22 mouse cellular contexts compared by ENCODE assay signal in the genomic region with DNA sequence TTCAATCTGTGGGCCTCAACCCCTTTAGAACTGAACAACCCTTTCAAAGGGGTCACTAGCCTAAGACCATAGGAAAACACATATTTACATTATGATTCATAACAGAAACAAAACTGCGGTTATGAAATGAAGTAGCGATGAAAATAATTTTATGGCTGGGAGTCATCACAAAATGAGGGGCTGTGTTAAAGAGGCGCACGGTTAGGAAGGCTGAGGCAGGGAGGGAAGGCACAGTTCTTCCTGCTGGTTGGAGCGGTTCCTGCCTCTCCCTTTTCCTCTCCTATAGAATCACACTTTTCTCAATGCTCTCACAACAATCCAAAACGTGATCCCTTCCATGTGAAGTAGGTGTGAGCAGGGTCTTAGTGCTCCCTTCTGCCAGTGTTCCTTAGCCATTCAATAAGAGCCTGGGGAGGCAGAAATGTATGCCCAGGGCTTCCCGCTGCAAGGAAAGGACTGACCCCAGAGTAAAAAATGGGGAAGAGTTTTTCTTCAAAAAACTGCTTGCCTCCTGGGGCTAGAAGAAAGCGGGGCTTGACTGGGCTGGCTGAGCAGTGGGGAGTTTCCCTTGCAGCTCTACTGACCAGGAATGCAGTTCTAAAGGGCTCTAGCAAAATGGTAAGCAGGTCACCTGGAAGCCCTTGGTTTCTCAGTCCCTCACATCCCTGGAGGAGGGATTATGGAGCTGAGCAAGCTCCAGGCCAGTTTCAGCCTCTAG. TPM values are rescaled to one million over a fixed set of nuclear protein-coding genes. Genes with fewer than 3 reads are reported as not detected.
A peak's percentile ranks its signal among the peaks of the same experiment; 100 is the strongest.
DNase-seq lines count a peak whose midpoint lies in the region; ATAC-seq and TF ChIP-seq lines count a peak whose summit lies in the region.
"Had no signal": no experiment of that assay in that cellular context is flagged by ENCODE, and none has a peak within 500 bp of the region (broad histone marks: within the 10 kb centered on the region; RNA-seq: fewer than 3 reads in every experiment).

No protein-coding gene starts in this region.

- TF ChIP-seq CTCF in intestine, postnatal 0 days (IDR thresholded peaks at IDR 0.05; ENCODE audit: low read depth), result no peak
- TF ChIP-seq CTCF in C2C12 (IDR thresholded peaks at IDR 0.05; ENCODE audit: control insufficient read depth, insufficient read depth, insufficient read length), result no peak

- no peak for ATAC-seq in intestine, embryonic 14.5 days (replicated peaks; ENCODE audit: low FRiP score, low TSS enrichment, low read depth)
- ATAC-seq in intestine, postnatal 0 days, result no peak
- ATAC-seq: forebrain, embryonic 16.5 days had no signal

- no peak overlapping the region for H3K9ac ChIP-seq in intestine, embryonic 14.5 days (ENCODE audit: low read length)
- H3K9ac ChIP-seq in intestine, postnatal 0 days (ENCODE audit: low read depth, low read length), result no peak overlapping the region
- H3K9ac ChIP-seq: embryonic facial prominence, embryonic 12.5 days; forebrain, embryonic 12.5 days; heart, embryonic 12.5 days; hindbrain, embryonic 12.5 days had no signal

- 19% methylated on average over 8 of the region's 8 CpGs for WGBS in intestine, embryonic 14.5 days
- WGBS in intestine, postnatal 0 days, result 26% methylated on average over 8 of the region's 8 CpGs
- WGBS in limb, embryonic 10.5 days, result 12% methylated on average over 8 of the region's 8 CpGs

- H3K27ac ChIP-seq in intestine, embryonic 14.5 days (ENCODE audit: low read depth), result no peak overlapping the region
- no peak overlapping the region for H3K27ac ChIP-seq in intestine, postnatal 0 days (ENCODE audit: low read depth, low read length)
- peak overlapping the region; percentile 17; the same call in 1 of the 2 replicates for H3K27ac ChIP-seq in limb, embryonic 10.5 days
- H3K27ac ChIP-seq: embryonic facial prominence, embryonic 12.5 days; forebrain, embryonic 12.5 days; hindbrain, embryonic 12.5 days had no signal

- H3K79me2 ChIP-seq in C2C12 (ENCODE audit: control insufficient read depth, insufficient read depth), result no peaks in the 10 kb centered on the region

- peak; percentile 25 for DNase-seq in embryo, embryonic 10.5 days (ENCODE audit: low spot score)
- no peak for DNase-seq in embryo, embryonic 10 days (ENCODE audit: low spot score)
- DNase-seq in intestine, embryonic 14.5 days (ENCODE audit: low spot score), result peak; percentile 51
- peak; percentile 35 for DNase-seq in limb, embryonic 10.5 days (ENCODE audit: low spot score)
- DNase-seq in urinary bladder, postnatal 36 days (ENCODE audit: low spot score in 2 of 2), result no peak
- no peak for DNase-seq in thymus, postnatal 10 days (ENCODE audit: low spot score in 2 of 2)
- DNase-seq: adrenal gland, postnatal 10 days; B cell, adult 2 months; cerebellum, adult 11 months; cerebellum, adult 8-10 months; cerebellum, postnatal 14 days; gastrocnemius, postnatal 10 days had no signal

- H3K27me3 ChIP-seq in intestine, embryonic 14.5 days (replicated peaks; ENCODE audit: control insufficient read depth, insufficient read depth, low read length), result peaks cover 76% of the 10 kb centered on the region
- H3K27me3 ChIP-seq in intestine, postnatal 0 days (replicated peaks; ENCODE audit: control insufficient read depth, insufficient read depth, low read length), result peaks cover 83% of the 10 kb centered on the region
- H3K27me3 ChIP-seq in C2C12 (ENCODE audit: control insufficient read depth, insufficient read depth, insufficient read length), result no peaks in the 10 kb centered on the region
- H3K27me3 ChIP-seq in limb, embryonic 10.5 days (ENCODE audit: low read depth, poor library complexity, severe bottlenecking), result peaks cover 88% of the 10 kb centered on the region

- no peak overlapping the region for H3ac ChIP-seq in C2C12 (ENCODE audit: control insufficient read depth, insufficient read length, low read depth)

- no peaks in the 10 kb centered on the region for H3K36me3 ChIP-seq in intestine, embryonic 14.5 days (ENCODE audit: control insufficient read depth, insufficient read depth, low read length)
- no peaks in the 10 kb centered on the region for H3K36me3 ChIP-seq in intestine, postnatal 0 days (ENCODE audit: control insufficient read depth, insufficient read depth)
- no peaks in the 10 kb centered on the region for H3K36me3 ChIP-seq in C2C12 (ENCODE audit: control insufficient read depth, insufficient read depth)
- no peaks in the 10 kb centered on the region for H3K36me3 ChIP-seq in limb, embryonic 10.5 days
- H3K36me3 ChIP-seq: embryonic facial prominence, embryonic 12.5 days; forebrain, embryonic 12.5 days; heart, embryonic 12.5 days; hindbrain, embryonic 12.5 days had no signal

- H3K4me1 ChIP-seq in intestine, embryonic 14.5 days (replicated peaks; ENCODE audit: control insufficient read depth, insufficient read depth, low read length), result no peaks in the 10 kb centered on the region
- no peaks in the 10 kb centered on the region for H3K4me1 ChIP-seq in intestine, postnatal 0 days (replicated peaks; ENCODE audit: control insufficient read depth, insufficient read depth, low read length)
- peaks cover 47% of the 10 kb centered on the region for H3K4me1 ChIP-seq in limb, embryonic 10.5 days
- H3K4me1 ChIP-seq: embryonic facial prominence, embryonic 12.5 days; forebrain, embryonic 12.5 days; hindbrain, embryonic 12.5 days had no signal

- no peak overlapping the region for H3K4me2 ChIP-seq in intestine, embryonic 14.5 days (ENCODE audit: low read length)
- no peak overlapping the region for H3K4me2 ChIP-seq in intestine, postnatal 0 days (replicated peaks; ENCODE audit: low read depth)
- H3K4me2 ChIP-seq: embryonic facial prominence, embryonic 12.5 days; forebrain, embryonic 12.5 days; heart, embryonic 12.5 days; hindbrain, embryonic 12.5 days had no signal

- H3K79me3 ChIP-seq in C2C12 (ENCODE audit: low read depth), result no peaks in the 10 kb centered on the region

- no peaks in the 10 kb centered on the region for H3K9me3 ChIP-seq in intestine, embryonic 14.5 days (ENCODE audit: control insufficient read depth, low read length)
- no peaks in the 10 kb centered on the region for H3K9me3 ChIP-seq in intestine, postnatal 0 days (ENCODE audit: control insufficient read depth)
- H3K9me3 ChIP-seq in limb, embryonic 10.5 days (replicated peaks), result no peaks in the 10 kb centered on the region
- H3K9me3 ChIP-seq: embryonic facial prominence, embryonic 12.5 days; forebrain, embryonic 12.5 days; heart, embryonic 12.5 days; hindbrain, embryonic 12.5 days had no signal

- H3K4me3 ChIP-seq in intestine, embryonic 14.5 days (ENCODE audit: low read depth, low read length), result no peak overlapping the region
- no peak overlapping the region for H3K4me3 ChIP-seq in intestine, postnatal 0 days (ENCODE audit: low read depth, low read length)
- no peak overlapping the region for H3K4me3 ChIP-seq in C2C12 (ENCODE audit: insufficient read depth, poor library complexity, severe bottlenecking)
- H3K4me3 ChIP-seq in limb, embryonic 10.5 days, result no peak overlapping the region
- H3K4me3 ChIP-seq: embryonic facial prominence, embryonic 12.5 days; forebrain, embryonic 12.5 days; heart, embryonic 12.5 days; hindbrain, embryonic 12.5 days had no signal

TF ChIP-seq in C2C12, 6 proteins besides CTCF, POLR2A, EP300 and RAD21:
- TF ChIP-seq FOSL1 (IDR thresholded peaks at IDR 0.05; ENCODE audit: insufficient read depth, low read length, poor library complexity, severe bottlenecking), result no peak
- TF ChIP-seq MYOD1 (IDR thresholded peaks at IDR 0.05; ENCODE audit: control insufficient read depth, insufficient read length, low read depth), result peak; percentile 4

RNA-seq across cellular contexts. Expression of gene Hoxa13, which starts 15.0 kb away (rescaled TPM):
- 0.35 and 0.39 TPM in 2 replicates for polyA plus RNA-seq in intestine, embryonic 14.5 days (2014; fragmentation: Nextera tagmentation; extraction: Ambion mirVana)
- polyA plus RNA-seq in intestine, postnatal 0 days (2015; fragmentation: Nextera tagmentation; extraction: Ambion mirVana), result not detected in 2 replicates
- 0.77 TPM for polyA plus RNA-seq in C2C12 (2012; fragmentation: generic; extraction: Trizol)
- polyA plus RNA-seq in limb, embryonic 10.5 days (2016; fragmentation: Nextera tagmentation; extraction: Ambion mirVana), result 2.7 and 11.1 TPM in 2 replicates
- polyA plus RNA-seq: brain, embryonic 14.5 days; embryonic facial prominence, embryonic 12.5 days; forebrain, embryonic 12.5 days; forebrain, embryonic 16.5 days; frontal cortex, adult 2 months; heart, embryonic 12.5 days; heart, embryonic 16.5 days; hindbrain, embryonic 12.5 days had no signal

RNA-seq across cellular contexts. Expression of gene Hoxa11, which starts 30.1 kb away (rescaled TPM):
- polyA plus RNA-seq in intestine, embryonic 14.5 days (2014; fragmentation: Nextera tagmentation; extraction: Ambion mirVana), result 2.0 and 2.6 TPM in 2 replicates
- polyA plus RNA-seq in intestine, postnatal 0 days (2015; fragmentation: Nextera tagmentation; extraction: Ambion mirVana), result 1.1 TPM in 1 of 2 replicates, not detected in the other
- polyA plus RNA-seq in C2C12 (2012; fragmentation: generic; extraction: Trizol), result 19.2 TPM
- polyA plus RNA-seq in limb, embryonic 10.5 days (2016; fragmentation: Nextera tagmentation; extraction: Ambion mirVana), result 71.6 and 74.9 TPM in 2 replicates
- polyA plus RNA-seq: brain, embryonic 14.5 days; forebrain, embryonic 12.5 days; forebrain, embryonic 16.5 days; heart, embryonic 12.5 days; heart, embryonic 16.5 days; hindbrain, embryonic 12.5 days had no signal

RNA-seq across cellular contexts. Expression of gene Hoxa10, which starts 35.1 kb away (rescaled TPM):
- 15.6 and 20.4 TPM in 2 replicates for polyA plus RNA-seq in intestine, embryonic 14.5 days (2014; fragmentation: Nextera tagmentation; extraction: Ambion mirVana)
- polyA plus RNA-seq in intestine, postnatal 0 days (2015; fragmentation: Nextera tagmentation; extraction: Ambion mirVana), result 0.17 and 7.8 TPM in 2 replicates
- 19.8 TPM for polyA plus RNA-seq in C2C12 (2012; fragmentation: generic; extraction: Trizol)
- polyA plus RNA-seq in limb, embryonic 10.5 days (2016; fragmentation: Nextera tagmentation; extraction: Ambion mirVana), result 175 and 195 TPM in 2 replicates
- polyA plus RNA-seq: forebrain, embryonic 12.5 days; forebrain, embryonic 16.5 days; frontal cortex, adult 2 months; heart, embryonic 16.5 days; hindbrain, embryonic 12.5 days had no signal

RNA-seq across cellular contexts. Expression of gene Evx1, which starts 37.6 kb away (rescaled TPM):
- polyA plus RNA-seq in intestine, embryonic 14.5 days (2014; fragmentation: Nextera tagmentation; extraction: Ambion mirVana), result not detected in 2 replicates
- polyA plus RNA-seq in intestine, postnatal 0 days (2015; fragmentation: Nextera tagmentation; extraction: Ambion mirVana), result 0.04 TPM in 1 of 2 replicates, not detected in the other
- not detected for polyA plus RNA-seq in C2C12 (2012; fragmentation: generic; extraction: Trizol)
- polyA plus RNA-seq in limb, embryonic 10.5 days (2016; fragmentation: Nextera tagmentation; extraction: Ambion mirVana), result 1.4 and 3.7 TPM in 2 replicates
- polyA plus RNA-seq: forebrain, embryonic 12.5 days; forebrain, embryonic 16.5 days; frontal cortex, adult 2 months; heart, embryonic 12.5 days; heart, embryonic 16.5 days had no signal

RNA-seq across cellular contexts. Expression of gene Hoxa9, which starts 44.8 kb away (rescaled TPM):
- 4.2 and 7.1 TPM in 2 replicates for polyA plus RNA-seq in intestine, embryonic 14.5 days (2014; fragmentation: Nextera tagmentation; extraction: Ambion mirVana)
- polyA plus RNA-seq in intestine, postnatal 0 days (2015; fragmentation: Nextera tagmentation; extraction: Ambion mirVana), result 1.1 and 3.0 TPM in 2 replicates
- polyA plus RNA-seq in C2C12 (2012; fragmentation: generic; extraction: Trizol), result 19.3 TPM
- polyA plus RNA-seq in limb, embryonic 10.5 days (2016; fragmentation: Nextera tagmentation; extraction: Ambion mirVana), result 95.7 and 123 TPM in 2 replicates
- polyA plus RNA-seq: brain, embryonic 14.5 days; embryonic facial prominence, embryonic 12.5 days; forebrain, embryonic 12.5 days; forebrain, embryonic 16.5 days; frontal cortex, adult 2 months had no signal

Comparison
In these comparisons a context has a peak if more than half of its experiments do, and no peak if none do; other contexts are left out.
1. DNase-seq: peak in embryo, embryonic 10.5 days (single experiment), intestine, embryonic 14.5 days (single experiment) and limb, embryonic 10.5 days (single experiment); none in embryo, embryonic 10 days (single experiment), urinary bladder, postnatal 36 days (0 of 2) and thymus, postnatal 10 days (0 of 2).